Mouse (Mus musculus): ENCODE data around the gene Ccdc30.

- TF ChIP-seq CTCF (IDR thresholded peaks at IDR 0.05; ENCODE audit: low read depth, low read length), result no peak
- TF ChIP-seq POLR2A (IDR thresholded peaks at IDR 0.05; ENCODE audit: insufficient read depth, low read length), result no peak
Observed at GRCm38 (mm10) chr4:119421191-119421590, 5.9 kb upstream of the Ccdc30 start.
